Mouse (Mus musculus) embryonic facial prominence, embryonic 11.5 days (tissue): Measurements from ENCODE around the gene Gng4. TPM values are rescaled to one million over a fixed set of nuclear protein-coding genes. Genes with fewer than 3 reads are reported as not detected.
A peak's percentile ranks its signal among the peaks of the same experiment; 100 is the strongest.

Experiments
- ATAC-seq: fragments of 200-750 bp; cut with Nextera tagmentation; replicated peaks from 2 replicates; pipeline ENCODE4 v1.8.0; 2017; ENCODE audit warnings: low read depth; ENCODE audit not compliant: insufficient number of reproducible peaks, low FRiP score, low TSS enrichment
- DNase-seq: peaks from one replicate; pipeline ENCODE4 v3.0.0-alpha.2; 2015; ENCODE audit warnings: low spot score
- H3K27ac ChIP-seq: fragments of 300-500 bp; sonication (generic); replicated peaks from 2 replicates; pipeline ENCODE4 v1.5.1; 2014; ENCODE audit warnings: mild to moderate bottlenecking, low read depth, low read length, control low read depth
- H3K27me3 ChIP-seq: fragments of 300-500 bp; sonication (generic); 2 replicates; pipeline ENCODE4 v1.6.1; 2014; ENCODE audit warnings: mild to moderate bottlenecking, low read length, moderate library complexity, mixed read lengths; ENCODE audit not compliant: control insufficient read depth, insufficient read depth
- H3K36me3 ChIP-seq: fragments of 300-500 bp; sonication (generic); replicated peaks from 2 replicates; pipeline ENCODE4 v1.6.1; 2014; ENCODE audit warnings: low read depth, mild to moderate bottlenecking, low read length, moderate library complexity, mixed read lengths; ENCODE audit not compliant: control insufficient read depth, insufficient read depth
- H3K4me1 ChIP-seq: fragments of 300-500 bp; sonication (generic); 2 replicates; pipeline ENCODE4 v1.6.1; 2014; ENCODE audit warnings: low read length, mixed read lengths; ENCODE audit not compliant: control insufficient read depth, insufficient read depth
- H3K4me2 ChIP-seq: fragments of 300-500 bp; sonication (generic); 2 replicates; pipeline ENCODE4 v1.6.1; 2014; ENCODE audit warnings: low read depth, mild to moderate bottlenecking, control low read depth, low read length, moderate library complexity
- H3K4me3 ChIP-seq: fragments of 300-500 bp; sonication (generic); 2 replicates; pipeline ENCODE4 v1.5.1; 2014; ENCODE audit warnings: low read depth, low read length, control low read depth
- H3K9ac ChIP-seq: fragments of 300-500 bp; sonication (generic); replicated peaks from 2 replicates; pipeline ENCODE4 v1.6.1; 2014; ENCODE audit warnings: mild to moderate bottlenecking, control low read depth, low read length
- H3K9me3 ChIP-seq: fragments of 300-500 bp; sonication (generic); replicated peaks from 2 replicates; pipeline ENCODE4 v1.6.1; 2016; ENCODE audit warnings: mild to moderate bottlenecking, low read length, inconsistent platforms, mixed read lengths; ENCODE audit not compliant: control insufficient read depth
- WGBS: fragments of 180-500 bp; shearing (Covaris S2); extraction: QIAGEN DNeasy Blood & Tissue Kit; methylation state at CpG from one replicate; pipeline ENCODE4 v1.1.7; 2014; 5-methylcytosine and 5-hydroxymethylcytosine counted together
- polyA plus RNA-seq: library from polyadenylated mRNA; unstranded; fragments of >200 nt; fragmentation: Nextera tagmentation; extraction: Ambion mirVana; gene quantifications from 2 replicates; pipeline ENCODE4 v1.2.1, GENCODE M21; 2014

The Gng4 gene
- polyA plus RNA-seq, 1 experiment from 2014 or later = 2.4 TPM

DNA sequence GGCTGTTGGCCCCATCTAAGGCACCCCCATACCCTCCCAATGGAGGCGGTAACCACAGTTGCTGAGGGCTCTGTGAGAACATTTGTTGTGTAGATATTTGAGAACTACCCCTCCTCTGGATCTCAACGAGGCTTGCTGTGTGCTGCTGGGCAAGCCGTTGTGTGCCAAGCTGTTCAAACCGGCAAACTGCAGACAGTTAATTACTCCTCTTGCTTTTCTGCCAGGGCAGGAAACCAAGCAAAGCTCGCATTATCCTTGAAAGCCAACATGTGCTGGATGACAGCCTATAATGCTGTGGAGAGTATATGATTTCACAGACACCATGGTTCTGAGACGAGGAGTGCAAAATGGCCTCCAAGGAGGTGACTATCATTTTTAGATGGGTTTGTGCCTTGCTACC lies 42.7 kb downstream of the Gng4 start:
- WGBS = 83% methylated on average over 6 of the region's 6 CpGs
- H3K4me3 ChIP-seq = no peak overlapping the region
- H3K9ac ChIP-seq = no peak overlapping the region
- no peaks in the 10 kb centered on the region for H3K9me3 ChIP-seq
- no peaks in the 10 kb centered on the region for H3K36me3 ChIP-seq
- no peaks in the 10 kb centered on the region for H3K27me3 ChIP-seq
- no peak for DNase-seq
- no peaks in the 10 kb centered on the region for H3K4me1 ChIP-seq
- H3K4me2 ChIP-seq = no peak overlapping the region
- H3K27ac ChIP-seq = no peak overlapping the region
- ATAC-seq = no peak

DNA sequence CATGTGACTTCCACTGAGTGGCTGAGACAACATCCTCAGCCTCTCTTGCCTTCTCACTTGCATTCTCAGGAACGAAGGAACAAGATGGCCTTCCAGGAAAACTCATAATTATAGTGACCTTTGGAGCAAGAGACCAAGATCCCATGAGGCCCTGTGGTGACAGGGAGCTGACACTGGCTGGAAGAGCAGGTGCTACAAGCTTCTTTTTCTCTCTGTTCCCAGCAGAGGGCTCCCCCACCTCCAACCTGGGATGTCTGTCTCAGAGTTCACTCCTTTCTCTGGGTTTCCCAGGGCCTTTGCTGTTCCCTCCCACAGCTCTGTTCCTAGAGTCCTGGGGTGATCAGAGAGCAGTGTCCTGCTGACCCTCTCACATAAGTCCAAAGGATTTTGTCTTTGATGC lies 44.3 kb downstream of the Gng4 start:
- H3K9ac ChIP-seq = no peak overlapping the region
- H3K27ac ChIP-seq = no peak overlapping the region
- no peak overlapping the region for H3K4me2 ChIP-seq
- ATAC-seq (no peak), DNase-seq (no peak)
- no peaks in the 10 kb centered on the region for H3K4me1 ChIP-seq
- no peak overlapping the region for H3K4me3 ChIP-seq
- WGBS = 24% methylated on average over 1 of the region's 1 CpGs
- H3K36me3 ChIP-seq = no peaks in the 10 kb centered on the region
- H3K27me3 ChIP-seq = no peaks in the 10 kb centered on the region
- H3K9me3 ChIP-seq = no peaks in the 10 kb centered on the region

- Histone ChIP-seq H3K27ac (no peak overlapping the region), H3K9ac (no peak overlapping the region), H3K27me3 (no peaks in the 10 kb centered on the region), H3K4me2 (no peak overlapping the region), H3K9me3 (no peaks in the 10 kb centered on the region), H3K36me3 (no peaks in the 10 kb centered on the region), H3K4me3 (no peak overlapping the region), H3K4me1 (no peaks in the 10 kb centered on the region)
- no peak for DNase-seq
- no peak for ATAC-seq
- WGBS = 45% methylated on average over 4 of the region's 4 CpGs
Observed at GRCm38 (mm10) chr13:13830469-13831074, 46.7 kb downstream of the Gng4 start.

- no peak overlapping the region for H3K27ac ChIP-seq
- no peaks in the 10 kb centered on the region for H3K4me1 ChIP-seq
- H3K4me2 ChIP-seq = no peak overlapping the region
- H3K27me3 ChIP-seq = no peaks in the 10 kb centered on the region
- 59% methylated on average over 2 of the region's 2 CpGs for WGBS
- no peak overlapping the region for H3K9ac ChIP-seq
- no peak for ATAC-seq
- DNase-seq = peak; percentile 16
- H3K36me3 ChIP-seq = no peaks in the 10 kb centered on the region
- no peak overlapping the region for H3K4me3 ChIP-seq
- no peaks in the 10 kb centered on the region; the same call in 1 of the 2 replicates for H3K9me3 ChIP-seq
Observed at GRCm38 (mm10) chr13:13835180-13835579, 51.3 kb downstream of the Gng4 start.

DNA sequence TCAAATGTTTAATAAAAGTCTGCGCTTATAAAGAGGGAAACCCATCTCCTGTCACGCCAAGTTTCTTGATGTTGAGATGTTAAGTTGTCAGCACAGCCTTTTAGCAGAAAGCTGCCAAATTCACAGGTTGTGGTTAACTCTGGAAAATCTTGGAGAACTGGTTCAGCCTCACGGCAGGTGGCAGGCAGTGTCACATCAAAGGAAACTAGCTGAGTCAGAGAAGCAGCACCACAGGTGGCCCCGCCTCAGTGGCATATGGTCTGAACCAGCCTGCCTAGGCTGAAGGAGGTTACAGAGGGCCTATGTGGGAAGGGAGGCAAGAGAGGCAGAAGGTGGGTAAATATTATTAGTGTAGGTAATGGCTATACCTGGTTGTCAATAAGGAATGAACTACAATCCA lies 61.2 kb downstream of the Gng4 start:
- no peaks in the 10 kb centered on the region for H3K27me3 ChIP-seq
- WGBS = 61% methylated on average over 4 of the region's 4 CpGs
- no peak overlapping the region for H3K27ac ChIP-seq
- no peak overlapping the region for H3K4me3 ChIP-seq
- no peak for DNase-seq
- no peak overlapping the region for H3K9ac ChIP-seq
- H3K36me3 ChIP-seq = no peaks in the 10 kb centered on the region
- ATAC-seq = no peak
- H3K9me3 ChIP-seq = no peaks in the 10 kb centered on the region
- H3K4me2 ChIP-seq = no peak overlapping the region
- no peaks in the 10 kb centered on the region for H3K4me1 ChIP-seq

DNA sequence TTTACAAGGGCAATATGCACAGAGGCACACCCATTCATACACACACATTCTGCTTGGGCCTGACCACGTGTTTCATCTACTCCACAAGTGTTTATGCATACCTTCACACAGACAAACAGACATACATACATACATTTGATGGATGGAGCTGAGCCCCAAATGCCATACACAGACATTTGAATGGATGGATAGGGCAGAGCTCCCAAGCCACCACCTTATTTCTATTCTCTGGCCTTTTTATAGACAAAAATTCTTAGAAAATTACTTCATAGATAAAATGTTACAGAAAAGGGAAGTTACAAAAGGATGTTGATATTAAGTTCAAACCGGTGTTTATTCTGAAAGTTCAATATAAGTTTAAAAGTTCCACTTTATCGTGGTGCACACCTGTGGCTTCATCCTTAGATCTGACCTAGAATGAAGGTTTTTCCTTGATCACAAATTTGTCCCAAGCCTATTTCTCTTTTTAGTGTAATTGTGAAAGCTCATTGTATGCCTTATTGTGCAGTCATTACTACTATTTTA lies 63.3 kb downstream of the Gng4 start:
- WGBS = 78% methylated on average over 3 of the region's 3 CpGs
- DNase-seq = no peak
- no peak overlapping the region for H3K27ac ChIP-seq
- no peaks in the 10 kb centered on the region for H3K27me3 ChIP-seq
- no peak overlapping the region for H3K9ac ChIP-seq
- no peak overlapping the region for H3K4me3 ChIP-seq
- no peaks in the 10 kb centered on the region for H3K4me1 ChIP-seq
- H3K36me3 ChIP-seq = no peaks in the 10 kb centered on the region
- no peaks in the 10 kb centered on the region for H3K9me3 ChIP-seq
- ATAC-seq = no peak
- H3K4me2 ChIP-seq = no peak overlapping the region

DNA sequence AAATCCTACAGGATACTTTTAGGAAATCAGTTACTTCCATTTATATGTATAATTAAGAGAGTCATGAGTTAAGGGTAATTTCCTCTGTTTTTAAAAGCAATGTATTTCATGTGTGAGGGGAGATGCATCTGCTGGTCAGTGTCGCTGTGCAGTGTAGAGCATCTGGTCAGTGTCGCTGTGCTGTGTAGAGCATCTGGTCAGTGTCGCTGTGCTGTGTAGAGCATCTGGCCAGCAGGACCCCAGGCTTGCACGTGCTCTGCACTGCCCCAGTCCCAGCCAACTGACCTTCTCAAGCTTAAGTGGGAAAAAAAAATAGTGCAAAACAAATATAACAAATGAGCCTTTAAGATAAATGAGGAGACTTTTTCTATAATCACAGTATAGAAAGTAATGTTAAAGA lies 73.3 kb downstream of the Gng4 start:
- DNase-seq (no peak), ATAC-seq (no peak)
- Histone ChIP-seq H3K36me3 (no peaks in the 10 kb centered on the region), H3K4me3 (no peak overlapping the region), H3K9ac (no peak overlapping the region), H3K4me1 (no peaks in the 10 kb centered on the region), H3K4me2 (no peak overlapping the region), H3K27ac (no peak overlapping the region), H3K27me3 (no peaks in the 10 kb centered on the region), H3K9me3 (no peaks in the 10 kb centered on the region)
- WGBS = 57% methylated on average over 4 of the region's 4 CpGs

- Histone ChIP-seq H3K4me2 (no peak overlapping the region), H3K4me1 (no peaks in the 10 kb centered on the region), H3K27me3 (no peaks in the 10 kb centered on the region), H3K9me3 (no peaks in the 10 kb centered on the region), H3K4me3 (no peak overlapping the region), H3K27ac (no peak overlapping the region), H3K9ac (no peak overlapping the region), H3K36me3 (no peaks in the 10 kb centered on the region)
- 56% methylated on average over 11 of the region's 11 CpGs for WGBS
- DNase-seq (no peak), ATAC-seq (no peak)
Observed at GRCm38 (mm10) chr13:13862346-13862745, 78.5 kb downstream of the Gng4 start.
